ENCODE assay signal across 8 mouse cellular contexts in the genomic region with DNA sequence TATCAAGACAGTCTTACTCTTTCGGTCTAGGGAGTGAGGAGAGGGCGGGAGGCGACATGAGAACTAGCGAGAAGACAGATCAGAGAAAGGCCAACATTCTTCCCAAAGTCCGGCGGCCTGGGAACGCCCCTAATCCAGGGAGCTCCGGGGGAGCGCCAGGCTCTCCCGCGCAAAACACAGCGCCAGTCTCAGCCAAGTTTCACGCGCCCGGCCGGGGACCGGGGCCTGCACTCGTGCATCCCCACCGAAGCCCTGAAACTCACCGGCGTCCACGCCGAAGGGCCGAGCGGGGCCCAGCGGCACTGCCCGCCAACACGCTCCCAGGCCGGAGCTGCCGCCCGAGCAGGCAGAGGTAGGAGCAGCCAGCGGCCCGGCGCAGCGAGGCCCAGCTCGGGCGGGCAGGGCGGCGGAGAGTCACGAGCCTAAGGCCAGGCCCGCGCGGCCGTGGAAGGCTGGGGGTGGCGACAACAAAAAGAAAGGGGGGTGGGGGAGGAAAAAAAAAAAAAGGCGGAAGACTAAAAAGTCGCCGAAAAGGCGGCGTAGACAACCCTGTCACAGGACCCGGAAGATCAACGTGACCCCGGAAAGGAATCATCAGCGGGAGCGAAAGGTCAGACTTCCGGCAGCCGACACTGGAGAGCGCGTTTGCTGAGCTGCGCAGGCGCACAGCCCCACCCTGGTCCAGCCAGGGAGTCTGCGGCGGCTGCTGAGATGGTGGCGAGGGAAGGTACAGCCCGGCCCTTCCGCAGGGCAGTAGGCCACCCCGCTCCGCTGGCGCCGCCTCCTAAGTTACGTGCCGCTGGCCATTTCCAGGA. TPM values are rescaled to one million over a fixed set of nuclear protein-coding genes. Genes with fewer than 3 reads are reported as not detected.
DNase-seq lines count a peak whose midpoint lies in the region; ATAC-seq lines count a peak whose summit lies in the region.

Tent2 (minus strand) TSS at position 555 of the 815 bp plus-strand sequence.

- H3K9ac ChIP-seq in lung, embryonic 16.5 days (ENCODE audit: low read length): peak within 1 kb of the TSS; percentile 97

- WGBS in lung, embryonic 16.5 days: under 1% methylated on average over 66 of the region's 72 CpGs

- ATAC-seq in hematopoietic stem cell, adult 5-6 weeks (replicated peaks in 1 of 2; ENCODE audit: insufficient read depth in 1 of 2, low FRiP score in 2 of 2, low TSS enrichment in 1 of 2, low read depth in 1 of 2, poor library complexity in 2 of 2, severe bottlenecking in 2 of 2): peak; percentile 96 to 99
- ATAC-seq in lung, embryonic 16.5 days (ENCODE audit: low read depth): peak; percentile 99

- H3K4me2 ChIP-seq in lung, embryonic 16.5 days (ENCODE audit: low read depth, low read length): peak within 1 kb of the TSS; percentile 76

- peak within 1 kb of the TSS; percentile 97 for H3K27ac ChIP-seq in lung, embryonic 16.5 days (ENCODE audit: low read length)

- peaks cover 16% of the 10 kb centered on the region for H3K4me1 ChIP-seq in lung, embryonic 16.5 days (replicated peaks; ENCODE audit: control insufficient read depth, insufficient read depth, low read length)

- no peaks in the 10 kb centered on the region for H3K27me3 ChIP-seq in lung, embryonic 16.5 days (ENCODE audit: control insufficient read depth, insufficient read depth, low read depth, low read length)

- no peaks in the 10 kb centered on the region for H3K36me3 ChIP-seq in lung, embryonic 16.5 days (ENCODE audit: control insufficient read depth, insufficient read depth, low read length)

- DNase-seq in MEL-GATA-1-ER (ENCODE audit: extremely low read depth, low read depth): peak; percentile 93
- peak; percentile 88 for DNase-seq in cerebellum, adult 8-10 months
- DNase-seq in forelimb bud, embryonic 11.5 days (ENCODE audit: low read depth, low spot score): peak; percentile 97
- DNase-seq in layer of hippocampus, adult 9-10 months (ENCODE audit: low spot score): peak; percentile 82
- peak; percentile 76 for DNase-seq in ovary, postnatal 10 days (ENCODE audit: low spot score)
- DNase-seq in thymus, postnatal 10 days (ENCODE audit: low spot score in 2 of 2): peak; percentile 88 to 91

- no peaks in the 10 kb centered on the region for H3K9me3 ChIP-seq in lung, embryonic 16.5 days (ENCODE audit: control insufficient read depth, low read length)

- H3K4me3 ChIP-seq in lung, embryonic 16.5 days (ENCODE audit: low read length): peak within 1 kb of the TSS; percentile 83

RNA-seq across cellular contexts. Expression of gene Tent2, which starts in this region (rescaled TPM):
- total RNA-seq in hematopoietic stem cell, adult 5-6 weeks (2017): 45.7 and 97.1 TPM in 2 replicates
- polyA plus RNA-seq in lung, embryonic 16.5 days (2015; fragmentation: Nextera tagmentation; extraction: Ambion mirVana): 52.6 and 55.4 TPM in 2 replicates

Comparison
In these comparisons a context has a peak if more than half of its experiments do, and no peak if none do; other contexts are left out.
1. Peak in every context shown above with its lines: DNase-seq, ATAC-seq, H3K4me3 ChIP-seq and H3K27ac ChIP-seq.